Mouse (Mus musculus) urinary bladder, postnatal 14 days (tissue): ENCODE results near the gene Eln.

Experiments used
- DNase-seq: peaks from one replicate; pipeline ENCODE4 v3.0.0; 2021; ENCODE audit warnings: low spot score

The Eln gene

GRCm38 (mm10) chr5:134746890-134747511 lies at the start of gene Eln:
Eln (minus strand) TSS chr5:134747323.
- DNase-seq = peak; percentile 57

GRCm38 (mm10) chr5:134790080-134790995 lies 43.2 kb upstream of the Eln start:
- DNase-seq = peak; percentile 44

- peak; percentile 58 for DNase-seq
These were observed 41.1 kb upstream of the Eln start for GRCm38 (mm10) chr5:134788237-134788636.

- peak; percentile 41 for DNase-seq
These were observed 38.7 kb upstream of the Eln start for GRCm38 (mm10) chr5:134785691-134786371.

GRCm38 (mm10) chr5:134783794-134784193 lies 36.7 kb upstream of the Eln start:
- DNase-seq = no peak

- DNase-seq = no peak
These were observed 33.8 kb upstream of the Eln start for GRCm38 (mm10) chr5:134780963-134781362.

GRCm38 (mm10) chr5:134780146-134780545 lies 33.0 kb upstream of the Eln start:
- DNase-seq = no peak

GRCm38 (mm10) chr5:134776551-134776950 lies 29.4 kb upstream of the Eln start:
- DNase-seq = no peak

GRCm38 (mm10) chr5:134772522-134772921 lies 25.4 kb upstream of the Eln start:
- peak; percentile 43 for DNase-seq

GRCm38 (mm10) chr5:134771750-134772149 lies 24.6 kb upstream of the Eln start:
- DNase-seq = no peak

- no peak for DNase-seq
These were observed 22.1 kb upstream of the Eln start for GRCm38 (mm10) chr5:134769181-134769580.

GRCm38 (mm10) chr5:134765441-134765840 lies 18.3 kb upstream of the Eln start:
- DNase-seq = no peak

- no peak for DNase-seq
These were observed 16.2 kb upstream of the Eln start for GRCm38 (mm10) chr5:134763326-134763725.

- peak; percentile 45 for DNase-seq
These were observed 14.4 kb upstream of the Eln start for GRCm38 (mm10) chr5:134761409-134762124.

GRCm38 (mm10) chr5:134756031-134756430 lies 8.9 kb upstream of the Eln start:
- DNase-seq = no peak

- DNase-seq = no peak
These were observed 7.0 kb upstream of the Eln start for GRCm38 (mm10) chr5:134754096-134754495.

- no peak for DNase-seq
These were observed 3.3 kb upstream of the Eln start for GRCm38 (mm10) chr5:134750469-134750868.

- peak; percentile 55 for DNase-seq
These were observed 960 bp upstream of the Eln start for GRCm38 (mm10) chr5:134747947-134748618.

GRCm38 (mm10) chr5:134747512-134747893 lies 380 bp upstream of the Eln start:
- peak; percentile 90 for DNase-seq

GRCm38 (mm10) chr5:134746201-134746600 lies 922 bp downstream of the Eln start:
- DNase-seq = no peak

GRCm38 (mm10) chr5:134745801-134746200 lies 1.3 kb downstream of the Eln start:
- DNase-seq = no peak
